Mouse (Mus musculus) lung, postnatal 0 days (tissue): ENCODE measurements around the gene Gng5. TPM values are rescaled to one million over a fixed set of nuclear protein-coding genes. Genes with fewer than 3 reads are reported as not detected.

Source experiments
- ATAC-seq: fragments of 200-750 bp; cut with Nextera tagmentation; 2 replicates; pipeline ENCODE4 v1.8.0; 2017; ENCODE audit warnings: moderate library complexity
- DNase-seq: peaks from one replicate; pipeline ENCODE4 v3.0.0-alpha.2; 2016; ENCODE audit warnings: low spot score
- H3K27ac ChIP-seq: fragments of 300-500 bp; sonication (generic); 2 replicates; pipeline ENCODE4 v1.5.1; 2014; ENCODE audit warnings: antibody characterized with exemption, mild to moderate bottlenecking, low read length, mixed read lengths
- H3K27me3 ChIP-seq: fragments of 300-500 bp; sonication (generic); replicated peaks from 2 replicates; pipeline ENCODE4 v1.6.1; 2014; ENCODE audit warnings: low read length, mixed read lengths; ENCODE audit not compliant: insufficient read depth
- H3K36me3 ChIP-seq: fragments of 300-500 bp; sonication (generic); 2 replicates; pipeline ENCODE4 v1.6.1; 2014; ENCODE audit warnings: low read length, mixed read lengths; ENCODE audit not compliant: insufficient read depth
- H3K4me1 ChIP-seq: fragments of 300-500 bp; sonication (generic); 2 replicates; pipeline ENCODE4 v1.6.1; 2014; ENCODE audit warnings: antibody characterized with exemption, low read depth, low read length, mixed read lengths; ENCODE audit not compliant: insufficient read depth
- H3K4me2 ChIP-seq: fragments of 300-500 bp; sonication (generic); replicated peaks from 2 replicates; pipeline ENCODE4 v1.6.1; 2014; ENCODE audit warnings: low read depth, mild to moderate bottlenecking, low read length, moderate library complexity, mixed read lengths
- H3K4me3 ChIP-seq: fragments of 300-500 bp; sonication (generic); 2 replicates; pipeline ENCODE4 v1.5.1; 2014; ENCODE audit warnings: low read depth, low read length
- H3K9ac ChIP-seq: fragments of 300-500 bp; sonication (generic); replicated peaks from 2 replicates; pipeline ENCODE4 v1.6.1; 2014; ENCODE audit warnings: low read depth, mild to moderate bottlenecking
- H3K9me3 ChIP-seq: fragments of 300-500 bp; sonication (generic); 2 replicates; pipeline ENCODE4 v1.6.1; 2016; ENCODE audit warnings: low read length, mixed read lengths
- CTCF ChIP-seq: IDR thresholded peaks from 2 replicates; pipeline ENCODE4 v1.5.1; 2016; ENCODE audit warnings: antibody characterized with exemption, mild to moderate bottlenecking
- EP300 ChIP-seq: IDR thresholded peaks from 2 replicates; pipeline ENCODE4 v1.6.1; 2016; ENCODE audit warnings: antibody characterized with exemption, mild to moderate bottlenecking, control low read depth
- WGBS: fragments of 180-500 bp; shearing (Covaris S2); extraction: QIAGEN DNeasy Blood & Tissue Kit; methylation state at CpG from one replicate; pipeline ENCODE4 v1.1.7; 2014; 5-methylcytosine and 5-hydroxymethylcytosine counted together
- polyA plus RNA-seq: library from polyadenylated mRNA; unstranded; fragments of >200 nt; fragmentation: Nextera tagmentation; extraction: Ambion mirVana; gene quantifications from 2 replicates; pipeline ENCODE4 v1.2.1, GENCODE M21; 2015

Gng5 gene
- polyA plus RNA-seq, 1 experiment from 2014 or later, result 1,414 TPM

- no peak overlapping the region for H3K27ac ChIP-seq
- ATAC-seq, result no peak
- H3K36me3 ChIP-seq, result no peaks in the 10 kb centered on the region
- no peak overlapping the region for H3K4me3 ChIP-seq
- TF ChIP-seq EP300, result no peak
- TF ChIP-seq CTCF, result no peak
- no peak for DNase-seq
- H3K4me1 ChIP-seq, result no peaks in the 10 kb centered on the region
- no peak overlapping the region for H3K9ac ChIP-seq
- 86% methylated on average over 7 of the region's 7 CpGs for WGBS
- H3K4me2 ChIP-seq, result no peak overlapping the region
- H3K27me3 ChIP-seq, result no peaks in the 10 kb centered on the region
- H3K9me3 ChIP-seq, result no peaks in the 10 kb centered on the region
Measured at GRCm38 (mm10) chr3:146554816-146555215, 55.2 kb downstream of the Gng5 start.

Other genes starting within 250 kb of the Gng5 start
- gene Ssx2ip, start 95.2 kb upstream of the Gng5 start, polyA plus RNA-seq, result 21.8 and 25.0 TPM in 2 replicates
- gene Ctbs, start 50.0 kb upstream of the Gng5 start, polyA plus RNA-seq, result 14.8 and 15.9 TPM in 2 replicates
- 4.4 and 5.8 TPM in 2 replicates for gene Spata1, start 54 bp upstream of the Gng5 start, polyA plus RNA-seq
- gene Rpf1, start 21.6 kb downstream of the Gng5 start, polyA plus RNA-seq, result 38.4 and 39.8 TPM in 2 replicates
- 0.29 and 0.63 TPM in 2 replicates for gene Uox, start 70.6 kb downstream of the Gng5 start, polyA plus RNA-seq
- gene Dnase2b, start 115.8 kb downstream of the Gng5 start, polyA plus RNA-seq, result 0.05 and 0.07 TPM in 2 replicates
- not detected in 2 replicates for gene 4930503B20Rik, start 151.5 kb downstream of the Gng5 start, polyA plus RNA-seq
- gene Samd13, start 185.8 kb downstream of the Gng5 start, polyA plus RNA-seq, result 0.58 and 0.82 TPM in 2 replicates